Mouse (Mus musculus) skeletal muscle tissue, adult 2 months (tissue): Measurements from ENCODE around the gene Hhipl1.

Source experiments
- DNase-seq: peaks from one replicate; pipeline ENCODE4 v3.0.0-alpha.2; 2012; ENCODE audit warnings: low read depth, low spot score

Gene Hhipl1

DNA sequence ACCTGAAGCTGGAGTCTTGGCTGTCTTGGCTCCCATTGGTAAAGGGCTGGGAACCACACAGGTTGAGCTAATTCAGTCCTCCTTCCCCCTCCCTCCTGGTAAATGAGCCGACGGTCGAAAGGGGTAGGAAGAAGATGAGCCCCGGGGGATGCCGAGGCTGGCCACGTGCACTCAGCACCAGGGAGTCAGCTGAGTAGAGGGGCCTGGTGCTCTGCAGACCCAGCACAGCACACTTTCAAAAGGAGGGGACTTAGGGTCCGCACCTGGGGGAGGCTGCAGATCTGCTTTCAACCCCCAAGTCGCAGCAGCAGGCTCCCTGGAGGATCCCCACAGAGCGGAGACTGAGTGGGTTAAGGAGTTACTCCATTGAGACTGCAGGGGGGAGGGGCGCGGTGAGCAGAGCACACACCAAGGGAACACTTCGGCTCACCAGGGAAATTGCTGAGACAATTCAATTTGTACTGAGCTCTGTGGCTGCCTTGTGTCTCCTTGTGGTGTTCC lies 28.7 kb upstream of the Hhipl1 start:
- DNase-seq, result no peak

DNA sequence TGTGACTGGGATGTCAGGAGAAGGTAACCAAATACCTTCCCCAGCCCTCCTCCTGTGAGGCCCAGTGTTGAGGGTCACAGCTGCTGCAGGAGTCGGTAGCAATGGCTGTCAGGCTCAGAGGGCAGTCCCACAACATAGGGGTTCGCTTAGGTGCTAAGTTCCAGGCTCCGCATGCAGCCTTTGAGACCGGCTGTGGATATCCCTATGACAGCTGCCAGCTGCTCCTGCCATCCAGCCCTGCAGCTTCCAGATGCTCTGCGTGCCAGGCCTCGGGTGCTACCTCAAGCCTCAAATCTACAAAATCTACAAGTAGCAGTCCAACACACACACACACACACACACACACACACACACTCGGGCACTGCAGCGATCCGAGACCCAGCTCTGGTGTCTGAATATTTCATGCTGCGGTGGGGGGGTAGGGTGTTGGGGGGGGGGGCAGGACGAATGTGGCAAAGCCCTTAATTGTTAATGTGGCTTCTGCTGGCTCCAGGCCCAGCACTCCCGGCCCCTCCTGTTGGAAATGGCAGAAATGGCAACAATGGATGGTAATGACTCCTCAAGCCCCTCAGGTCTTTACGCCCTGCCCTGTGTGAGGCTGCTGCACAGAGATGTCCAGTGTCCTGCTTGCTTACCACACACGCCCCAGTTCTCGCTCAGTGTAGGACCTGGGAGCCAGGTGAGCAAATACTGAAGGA lies 27.7 kb upstream of the Hhipl1 start:
- no peak for DNase-seq

DNA sequence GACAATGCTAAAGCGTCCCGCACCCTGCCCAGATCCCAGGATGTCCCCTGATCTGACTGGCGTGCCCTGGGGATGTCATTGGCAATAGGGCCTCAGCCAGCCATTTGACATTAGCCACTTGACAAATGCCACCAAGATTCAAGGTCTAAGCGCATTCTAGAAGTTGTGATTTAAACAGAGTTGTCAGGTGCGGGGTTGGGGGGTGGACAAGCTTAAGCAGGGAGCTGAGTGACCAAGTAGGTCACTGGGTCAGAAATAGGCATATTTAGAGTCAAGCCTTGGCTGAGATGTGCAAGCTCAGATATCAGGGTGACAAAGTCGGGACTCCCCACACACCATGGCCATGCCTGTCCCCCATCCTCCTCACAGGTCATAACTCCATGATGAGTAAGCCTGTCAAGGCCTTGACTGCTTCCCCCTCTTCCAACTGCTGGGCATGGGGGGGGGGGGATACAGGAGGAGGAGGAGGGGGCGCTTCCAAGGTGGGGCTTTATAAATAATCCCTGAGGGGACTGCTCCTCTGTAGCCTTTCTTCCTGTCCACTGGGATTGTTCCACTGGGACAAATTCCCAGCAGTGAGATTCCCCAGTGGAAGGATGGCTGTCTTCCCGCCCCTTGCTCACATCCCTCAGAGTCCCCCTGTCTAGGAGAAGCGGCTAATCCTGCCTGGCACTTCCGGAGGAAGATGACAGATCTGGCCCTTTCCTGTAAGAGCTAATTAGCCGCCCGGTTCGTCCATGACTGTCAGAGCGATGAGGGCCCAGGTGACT lies 21.4 kb upstream of the Hhipl1 start:
- no peak for DNase-seq

DNA sequence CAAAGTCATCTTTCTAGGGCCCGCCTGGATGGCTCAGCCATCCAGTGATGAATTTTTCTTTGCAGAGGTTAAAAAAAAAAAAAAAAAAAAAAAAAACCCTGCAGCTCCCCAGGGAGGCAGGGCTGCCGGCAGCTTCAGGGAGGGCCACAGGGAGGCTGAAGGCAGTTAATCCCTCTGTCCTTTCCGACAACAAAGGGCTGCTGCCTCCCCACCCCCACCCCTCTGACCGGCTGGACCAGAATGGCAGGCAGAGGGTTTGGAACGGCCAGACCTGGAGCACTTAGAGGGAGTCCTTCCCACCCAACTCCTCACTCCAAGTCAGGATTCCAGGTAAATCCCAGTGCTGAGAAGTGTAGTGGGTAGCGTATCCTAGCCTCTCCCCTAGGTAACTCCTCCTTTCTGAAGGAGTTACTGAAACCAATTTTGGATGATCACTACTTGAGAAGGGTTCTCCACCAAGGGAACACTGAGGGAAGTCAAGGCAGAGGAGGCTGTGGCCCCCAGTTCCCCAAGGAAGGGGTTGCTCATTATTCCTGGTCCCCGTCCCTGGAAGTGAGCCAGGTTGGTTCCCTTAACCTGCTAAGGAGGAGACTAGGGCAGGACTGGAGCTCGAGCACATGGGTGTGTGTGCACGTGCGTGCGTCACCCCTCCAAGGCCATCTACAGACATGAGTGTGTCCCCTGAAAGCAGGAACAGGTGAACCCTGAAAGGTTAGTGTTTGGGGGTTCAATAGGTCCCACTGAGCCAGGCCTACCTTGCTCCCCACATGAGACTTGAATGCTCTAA lies 20.7 kb upstream of the Hhipl1 start:
- DNase-seq, result no peak

DNA sequence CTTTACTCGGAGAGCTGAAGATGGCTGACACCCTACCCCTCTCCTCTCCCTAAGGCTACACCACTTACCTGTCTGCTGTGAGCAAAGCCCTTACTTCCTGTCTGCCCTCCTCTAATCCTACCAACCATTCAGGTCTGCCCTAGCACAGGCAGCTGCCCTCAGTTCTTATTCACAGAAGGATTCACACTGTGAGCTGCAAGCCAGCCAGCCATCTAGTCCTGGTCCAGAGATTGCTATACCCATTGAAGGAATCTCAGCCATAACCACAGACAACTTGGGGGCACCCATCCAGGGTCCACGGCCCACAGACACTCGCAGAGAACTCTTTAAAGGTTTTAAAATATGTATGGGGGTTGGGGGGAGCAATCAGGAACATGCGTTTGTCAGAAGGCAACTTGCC lies 19.7 kb upstream of the Hhipl1 start:
- no peak for DNase-seq

DNA sequence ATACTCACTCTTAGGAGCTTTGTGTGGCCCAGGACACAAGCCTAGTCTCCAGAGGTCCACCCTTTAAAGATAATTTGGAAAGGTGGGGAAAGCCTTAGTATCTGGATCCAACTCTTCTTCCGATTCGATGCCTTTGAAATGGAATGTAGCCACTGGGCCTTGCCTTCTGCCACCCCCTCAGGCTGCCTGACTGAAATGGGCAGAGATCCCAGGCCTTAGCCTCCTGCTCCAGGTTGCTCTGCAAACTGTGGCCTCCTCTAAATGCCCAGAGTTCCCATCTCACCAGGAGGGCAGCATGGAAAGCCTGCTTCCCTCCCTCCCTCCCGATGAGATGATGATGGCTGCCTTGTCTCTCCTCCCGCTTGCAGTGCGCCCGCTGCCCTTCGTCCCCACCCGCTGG lies 19.1 kb upstream of the Hhipl1 start:
- no peak for DNase-seq

DNA sequence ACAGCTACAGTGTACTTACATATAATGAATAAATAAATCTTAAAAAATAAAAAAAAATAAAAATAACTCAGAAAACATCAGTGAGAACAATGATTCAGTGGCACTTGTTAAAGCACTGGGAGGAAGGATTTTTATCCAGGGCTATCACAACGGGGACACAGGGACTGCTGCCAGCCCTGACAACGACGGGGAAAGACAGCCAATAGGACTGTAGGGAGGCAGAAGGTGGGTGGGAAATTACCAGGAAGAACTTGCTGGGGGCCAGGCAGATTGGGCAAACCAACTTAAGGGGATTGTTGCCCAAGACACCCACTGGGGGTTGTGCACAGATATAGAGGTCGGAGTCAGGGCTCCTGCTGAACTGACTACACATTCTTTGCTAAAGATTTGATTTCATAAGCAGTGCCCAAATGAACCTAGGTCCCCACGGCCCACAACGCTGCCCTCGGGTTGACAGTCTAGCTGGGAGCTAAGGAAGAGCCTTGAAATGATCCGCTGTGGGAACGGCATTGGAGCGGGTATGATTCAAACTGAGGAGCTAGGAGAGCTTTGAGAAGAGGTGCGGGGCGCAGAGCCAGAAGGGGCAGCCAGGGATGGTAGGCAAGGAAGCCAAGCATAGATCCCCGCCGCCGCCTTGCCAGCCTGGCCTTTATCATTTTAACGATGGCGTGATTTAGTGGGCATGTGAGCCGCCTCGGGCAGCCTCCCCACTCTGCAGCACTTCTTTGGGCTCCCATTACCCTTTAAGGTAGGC lies 17.8 kb upstream of the Hhipl1 start:
- no peak for DNase-seq

DNA sequence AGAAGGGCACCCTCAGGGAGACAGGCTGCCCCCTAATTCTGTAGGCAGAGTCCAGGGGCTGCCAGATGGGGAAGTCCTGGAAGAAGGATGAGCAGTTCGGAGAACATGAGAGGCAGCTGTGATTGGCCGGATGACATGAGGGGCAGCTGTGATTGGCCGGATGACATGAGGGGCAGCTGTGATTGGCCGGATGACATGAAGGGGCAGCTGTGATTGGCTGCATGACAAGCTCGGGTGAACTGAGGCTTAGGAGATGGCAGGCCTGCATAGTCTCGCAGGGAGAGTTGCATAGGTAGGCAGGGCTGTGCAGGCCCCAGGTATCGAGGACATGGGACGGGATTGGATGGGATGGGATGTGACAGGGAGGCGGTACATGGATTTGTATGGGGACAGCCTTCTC lies 13.7 kb upstream of the Hhipl1 start:
- DNase-seq, result no peak

DNA sequence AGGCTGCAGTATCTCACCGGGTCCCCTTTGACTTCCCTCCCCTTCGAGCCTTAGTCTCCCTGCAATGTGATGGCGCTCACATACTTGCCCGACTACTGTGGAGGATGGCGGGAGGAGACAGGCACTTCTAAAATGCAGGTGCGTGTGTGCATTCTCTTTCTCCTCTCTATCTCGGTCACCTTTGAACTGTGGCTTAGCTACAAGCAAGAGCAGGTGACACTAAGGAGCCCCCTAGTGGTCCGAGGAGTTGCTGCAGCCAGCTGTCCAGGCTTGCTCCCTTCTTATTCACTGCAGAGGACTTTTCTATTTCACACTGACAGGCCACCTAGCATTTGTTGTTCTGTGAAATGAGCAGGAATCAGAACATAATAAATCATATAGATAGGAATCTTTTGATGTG lies 13.1 kb upstream of the Hhipl1 start:
- DNase-seq, result peak; percentile 70

DNA sequence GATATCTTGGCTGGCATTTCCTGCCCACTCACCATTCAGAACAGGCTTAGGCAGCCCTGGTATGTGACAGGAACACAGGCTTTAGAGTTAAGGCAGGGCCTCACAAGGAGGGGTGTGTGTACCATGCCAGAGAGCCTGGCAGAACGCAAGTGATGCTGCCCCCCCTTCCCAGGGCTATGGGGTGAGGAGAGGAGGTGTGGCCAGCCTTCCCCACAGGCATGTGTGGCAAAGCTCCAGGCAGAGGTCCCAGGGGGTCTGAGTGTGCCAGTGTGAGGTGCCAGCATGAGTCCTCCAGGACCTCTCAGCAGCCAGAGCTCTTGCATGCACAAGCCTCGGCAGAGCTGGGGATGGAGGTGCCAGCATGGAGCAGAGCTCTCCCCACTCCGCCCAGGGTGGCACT lies 11.4 kb upstream of the Hhipl1 start:
- no peak for DNase-seq

DNA sequence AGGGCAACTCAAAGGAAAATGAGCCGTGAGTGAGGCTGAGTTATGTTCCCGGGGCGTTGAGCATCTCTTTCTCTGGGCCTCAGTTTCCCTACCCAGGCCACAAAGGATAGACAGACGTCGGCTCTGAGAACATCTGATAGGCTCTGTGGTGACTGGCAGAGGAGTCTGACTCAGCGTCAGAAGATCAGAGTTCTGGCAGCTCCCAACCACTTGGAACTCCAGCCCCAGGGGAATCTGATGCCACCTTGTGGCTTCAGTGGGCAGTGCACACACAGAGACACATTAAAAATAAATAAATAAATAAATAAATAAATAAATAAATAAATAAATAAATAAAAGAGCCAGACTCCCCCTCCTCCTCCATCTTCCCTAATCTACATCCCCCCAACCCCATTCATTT lies 9.0 kb upstream of the Hhipl1 start:
- no peak for DNase-seq

DNA sequence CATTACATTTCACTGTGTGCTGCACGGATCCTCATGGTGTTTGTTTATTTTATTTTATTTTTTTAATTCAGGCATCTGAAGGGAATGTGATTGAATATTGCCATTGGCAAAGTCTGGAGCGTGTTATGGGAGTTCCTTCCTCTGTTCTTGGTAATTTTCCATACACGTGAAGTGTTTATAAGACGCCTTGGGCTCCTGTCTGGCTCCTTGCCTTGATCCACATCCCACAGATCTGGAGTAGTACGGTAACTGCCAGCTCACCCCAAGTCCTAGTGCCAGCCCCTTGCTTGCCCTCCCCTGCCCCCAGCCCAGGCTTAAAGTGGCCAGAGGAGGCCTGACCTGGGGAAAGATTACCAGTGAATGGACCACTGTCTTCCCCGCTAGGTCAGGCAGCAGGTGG lies 5.1 kb upstream of the Hhipl1 start:
- DNase-seq, result no peak

DNA sequence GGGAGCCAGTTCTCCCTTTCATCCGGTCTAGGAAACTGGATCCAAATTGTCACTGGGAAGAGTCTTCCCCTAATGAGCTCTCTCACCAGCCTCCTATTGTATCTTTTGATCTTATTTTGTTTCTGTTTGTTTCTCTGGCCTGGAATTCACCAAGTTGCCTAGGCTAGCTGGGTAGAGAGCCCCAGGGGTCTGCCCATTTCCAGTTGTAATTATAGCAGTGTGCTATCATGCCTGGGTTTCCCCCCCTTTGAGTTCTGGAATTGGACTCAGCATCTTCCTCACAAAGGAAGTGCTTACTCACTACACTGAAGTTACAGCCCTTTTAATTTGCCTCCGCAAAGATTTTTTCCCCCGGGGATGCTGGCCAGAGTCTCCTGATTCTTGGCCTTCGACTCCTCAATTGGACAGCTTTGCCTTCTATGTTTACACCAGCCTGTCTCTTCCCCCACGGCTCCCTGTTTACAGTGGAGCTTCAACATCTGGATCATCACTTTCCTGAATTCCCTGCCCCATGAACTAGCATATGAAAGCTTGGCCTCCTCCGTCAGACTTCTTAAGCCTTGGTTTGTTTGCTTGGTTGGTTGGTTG lies 2.2 kb upstream of the Hhipl1 start:
- no peak for DNase-seq

DNA sequence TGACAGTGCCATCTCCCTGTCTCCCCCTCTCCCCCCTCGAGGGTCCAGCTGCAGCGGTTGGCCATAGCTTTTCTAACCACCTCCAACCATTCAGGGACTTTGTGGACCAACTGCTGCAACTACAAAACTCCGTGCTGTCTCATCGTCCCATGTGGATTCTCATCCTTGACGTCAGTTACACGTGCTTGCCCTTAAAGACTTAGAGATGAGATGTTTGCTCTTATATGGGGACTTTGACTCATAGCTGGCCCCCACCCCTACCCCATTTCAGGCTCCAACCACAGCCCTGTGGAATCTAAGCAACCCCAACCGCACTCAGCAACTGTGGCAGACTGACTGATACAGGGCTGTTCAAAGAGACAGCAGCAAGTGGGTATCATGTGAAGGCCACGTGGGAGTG lies 898 bp upstream of the Hhipl1 start:
- DNase-seq, result no peak

DNA sequence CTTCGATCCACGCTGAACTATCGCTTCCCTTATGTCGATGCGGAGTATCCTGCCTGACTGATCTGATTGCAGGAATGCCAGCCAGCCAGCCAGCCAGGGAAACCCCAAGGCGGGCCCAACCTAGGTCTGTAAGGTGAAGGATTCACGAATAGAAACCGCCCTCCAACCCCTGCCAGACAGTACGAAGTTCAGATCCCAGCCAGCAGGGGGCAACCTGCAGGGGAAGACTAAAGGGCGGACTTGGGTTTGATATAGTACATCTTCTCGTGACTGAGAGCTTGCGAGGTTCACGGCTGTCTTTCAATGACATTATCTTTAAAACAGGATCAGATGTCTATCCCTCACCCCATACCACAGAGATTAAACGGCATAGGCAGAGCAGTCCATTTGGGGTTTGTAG lies 1.5 kb downstream of the Hhipl1 start:
- no peak for DNase-seq

DNA sequence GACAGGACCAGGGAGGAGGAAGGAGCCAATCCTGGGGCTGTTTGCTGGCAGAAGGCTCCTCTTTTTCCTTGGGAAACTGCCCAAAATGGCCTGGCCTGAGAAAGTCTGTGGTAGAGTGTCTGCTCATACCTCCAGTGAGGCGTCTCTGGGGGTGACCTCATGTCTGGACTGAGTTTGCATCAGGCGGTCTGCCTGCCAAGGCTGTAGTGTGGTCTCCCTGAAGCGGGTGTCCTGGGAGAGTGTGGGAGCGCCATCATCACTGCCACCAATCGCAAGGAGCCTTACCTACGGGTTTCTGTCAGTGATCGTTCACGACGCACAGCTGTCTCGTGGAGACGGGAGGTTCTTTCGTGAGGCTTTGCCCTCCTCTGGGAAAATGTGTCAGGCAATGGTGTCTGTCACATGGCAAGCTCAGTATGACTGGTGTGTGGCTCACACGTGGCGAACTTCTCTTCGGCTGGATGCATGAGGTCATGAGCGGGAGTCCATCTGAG lies 2.3 kb downstream of the Hhipl1 start:
- peak; percentile 77 for DNase-seq

DNA sequence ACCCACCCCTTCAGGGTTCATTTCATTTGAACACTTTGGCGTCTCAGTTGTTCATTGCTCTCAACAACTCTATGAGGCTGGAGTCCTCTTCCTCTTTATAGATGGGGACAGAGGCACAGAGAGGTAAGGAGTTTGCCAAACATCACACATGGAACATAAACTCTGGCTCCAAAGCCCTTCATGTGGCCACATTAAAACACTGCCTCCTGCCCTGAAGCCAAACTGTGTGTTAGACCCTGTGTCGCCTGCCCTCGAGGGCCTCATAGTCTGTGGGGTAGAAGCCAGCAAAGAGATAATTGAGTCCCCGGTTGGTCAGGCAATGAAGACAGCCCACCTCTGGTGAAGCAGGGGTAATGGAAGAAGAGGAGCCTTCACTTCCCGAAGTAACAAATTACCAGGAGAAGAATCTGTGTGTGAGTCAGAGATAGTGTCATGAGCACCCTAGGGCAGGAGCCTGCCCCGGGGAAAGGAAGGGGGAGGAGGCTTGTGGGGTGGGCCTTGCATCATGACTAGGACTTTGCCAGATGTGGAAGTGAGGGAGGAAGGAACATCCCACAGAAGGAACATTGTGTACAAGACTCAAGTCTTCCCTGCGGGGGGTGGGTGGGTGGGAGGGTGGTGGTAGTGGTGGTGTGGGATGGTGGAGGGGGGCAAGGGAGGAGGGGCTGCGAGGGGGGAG lies 3.2 kb downstream of the Hhipl1 start:
- DNase-seq, result peak; percentile 79

DNA sequence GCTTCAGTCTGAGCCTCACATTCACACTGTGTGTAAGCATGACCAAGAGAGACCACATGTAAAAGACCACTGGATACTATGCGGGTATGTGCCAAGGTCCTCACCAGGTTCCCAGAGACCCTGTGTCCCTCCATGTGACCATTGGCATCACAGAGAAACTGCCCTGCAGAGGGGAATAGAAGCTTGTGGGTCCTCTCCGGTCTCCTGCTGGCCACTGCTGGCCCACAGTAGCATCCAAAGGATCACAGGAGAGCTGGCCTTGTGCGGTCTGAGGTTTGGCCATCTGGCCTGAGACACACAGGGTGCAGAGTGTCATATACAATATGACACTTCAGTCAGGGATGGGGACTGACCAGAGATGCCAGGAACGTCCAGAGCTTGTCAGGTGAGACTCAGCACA lies 4.0 kb downstream of the Hhipl1 start:
- DNase-seq, result no peak

DNA sequence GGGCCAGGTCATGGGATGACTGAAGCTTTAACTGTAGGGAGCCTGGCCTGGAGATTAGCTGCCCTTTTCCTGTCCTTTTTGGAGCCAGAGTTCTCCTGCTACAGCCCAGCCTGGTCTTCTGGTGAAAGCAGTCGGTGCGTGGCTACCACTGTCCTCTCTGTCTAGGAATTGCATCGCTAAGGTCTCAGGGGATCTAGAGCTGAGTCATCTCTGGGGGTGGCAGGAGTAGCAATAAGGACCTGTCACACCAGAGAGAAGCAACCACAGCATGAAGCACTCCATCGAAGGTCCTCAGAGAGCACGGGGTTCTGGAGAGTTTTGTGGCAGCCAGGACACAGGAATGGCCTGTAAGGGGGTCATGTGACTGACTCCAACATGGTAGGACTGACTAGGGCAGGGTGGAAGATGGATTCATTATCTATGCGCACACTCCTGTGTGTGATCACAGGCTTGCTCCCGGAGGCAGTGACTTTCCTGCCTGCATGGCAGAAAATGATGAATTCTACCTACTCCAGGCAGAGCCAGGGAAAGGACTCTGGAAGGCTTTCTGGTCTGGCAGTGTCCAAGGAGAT lies 4.5 kb downstream of the Hhipl1 start:
- DNase-seq, result no peak

DNA sequence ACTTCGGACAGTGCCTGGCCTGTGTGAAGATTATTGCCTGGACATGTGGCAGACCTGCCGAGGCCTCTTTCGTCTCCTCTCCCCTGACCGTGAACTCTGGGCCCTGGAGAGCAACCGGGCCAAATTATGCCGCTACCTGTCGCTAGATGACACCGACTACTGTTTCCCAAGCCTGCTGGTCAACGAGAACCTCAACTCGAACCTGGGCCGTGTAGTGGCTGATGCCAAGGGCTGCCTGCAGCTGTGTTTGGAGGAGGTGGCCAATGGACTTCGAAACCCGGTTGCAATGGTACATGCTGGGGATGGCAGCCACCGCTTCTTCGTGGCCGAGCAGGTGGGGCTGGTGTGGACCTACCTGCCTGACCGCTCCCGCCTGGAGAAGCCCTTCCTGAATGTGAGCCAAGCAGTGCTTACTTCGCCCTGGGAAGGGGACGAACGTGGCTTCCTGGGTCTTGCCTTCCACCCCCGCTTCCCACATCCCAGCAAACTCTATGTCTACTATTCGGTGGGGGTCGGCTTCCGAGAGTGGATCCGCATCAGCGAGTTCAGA lies 5.7 kb downstream of the Hhipl1 start:
- DNase-seq, result no peak
